Mouse (Mus musculus): ENCODE measurements at regions not wholly inside any gene's neighbourhood (a gene's known extent, or its start where the extent isn't known, plus 50 kb on each side); places are given as distances from the start of the nearest gene placed in this dataset.
"Not testable (repeated sequence)": the region's sequence is repeated elsewhere in the genome, so short reads cannot be mapped to it uniquely, and the experiment has no call there.

- not testable (repeated sequence) for DNase-seq
Observed at GRCm38 (mm10) chr12:80055894-80056293, 56.9 kb downstream of the Zfp36l1 start.

GRCm38 (mm10) chr12:80055394-80055793, 57.4 kb downstream of the Zfp36l1 start:
- no peak for DNase-seq

GRCm38 (mm10) chr12:80054655-80055037, 58.2 kb downstream of the Zfp36l1 start:
- no peak for DNase-seq

- DNase-seq, result no peak
Observed at GRCm38 (mm10) chr12:80053902-80054654, 58.7 kb downstream of the Zfp36l1 start.

GRCm38 (mm10) chr12:80048215-80048979, 64.4 kb downstream of the Zfp36l1 start:
- no peak for DNase-seq

- no peak for DNase-seq
Observed at GRCm38 (mm10) chr12:80046625-80047303, 66.0 kb downstream of the Zfp36l1 start.

GRCm38 (mm10) chr12:80041510-80042324, 71.1 kb downstream of the Zfp36l1 start:
- no peak for DNase-seq

- no peak for DNase-seq
Observed at GRCm38 (mm10) chr12:80041012-80041411, 71.8 kb downstream of the Zfp36l1 start.

- no peak for DNase-seq
Observed at GRCm38 (mm10) chr12:80040233-80040632, 72.6 kb downstream of the Zfp36l1 start.

GRCm38 (mm10) chr12:80039150-80039549, 73.7 kb downstream of the Zfp36l1 start:
- DNase-seq, result no peak

GRCm38 (mm10) chr12:80035500-80036271, 77.1 kb downstream of the Zfp36l1 start:
- no peak for DNase-seq

GRCm38 (mm10) chr12:80034963-80035411, 77.8 kb downstream of the Zfp36l1 start:
- no peak for DNase-seq

- no peak for DNase-seq
Observed at GRCm38 (mm10) chr12:80034100-80034499, 78.7 kb downstream of the Zfp36l1 start.

- no peak for DNase-seq
Observed at GRCm38 (mm10) chr12:80032520-80032919, 80.3 kb downstream of the Zfp36l1 start.

GRCm38 (mm10) chr12:80028301-80028700, 84.5 kb downstream of the Zfp36l1 start:
- DNase-seq, result no peak

GRCm38 (mm10) chr12:80023107-80024078, 89.4 kb downstream of the Zfp36l1 start:
- DNase-seq, result no peak

GRCm38 (mm10) chr12:80022181-80023106, 90.4 kb downstream of the Zfp36l1 start:
- DNase-seq, result no peak

- DNase-seq, result no peak
Observed at GRCm38 (mm10) chr12:80021030-80021473, 91.8 kb downstream of the Zfp36l1 start.

- no peak for DNase-seq
Observed at GRCm38 (mm10) chr12:80018086-80018485, 94.7 kb downstream of the Zfp36l1 start.
